Mouse (Mus musculus) hindbrain, embryonic 12.5 days (tissue): ENCODE data around the gene Ppp1r15a. TPM values are rescaled to one million over a fixed set of nuclear protein-coding genes. Genes with fewer than 3 reads are reported as not detected.
"Not testable (repeated sequence)": the region's sequence is repeated elsewhere in the genome, so short reads cannot be mapped to it uniquely, and the experiment has no call there.

Source experiments
- ATAC-seq: fragments of 200-750 bp; cut with Nextera tagmentation; 2 replicates; pipeline ENCODE4 v1.8.0; 2017; ENCODE audit warnings: moderate TSS enrichment; ENCODE audit not compliant: low FRiP score
- H3K27ac ChIP-seq: fragments of 300-500 bp; sonication (generic); 2 replicates; pipeline ENCODE4 v1.5.1; 2016; ENCODE audit warnings: mild to moderate bottlenecking
- H3K27me3 ChIP-seq: fragments of 300-500 bp; sonication (generic); 2 replicates; pipeline ENCODE4 v1.6.1; 2016; ENCODE audit warnings: mild to moderate bottlenecking
- H3K36me3 ChIP-seq: fragments of 300-500 bp; sonication (generic); 2 replicates; pipeline ENCODE4 v1.6.1; 2016; ENCODE audit warnings: mild to moderate bottlenecking
- H3K4me1 ChIP-seq: fragments of 300-500 bp; sonication (generic); 2 replicates; pipeline ENCODE4 v1.6.1; 2016
- H3K4me2 ChIP-seq: fragments of 300-500 bp; sonication (generic); replicated peaks from 2 replicates; pipeline ENCODE4 v1.6.1; 2016; ENCODE audit warnings: mild to moderate bottlenecking
- H3K4me3 ChIP-seq: fragments of 300-500 bp; sonication (generic); 2 replicates; pipeline ENCODE4 v1.5.1; 2016; ENCODE audit warnings: mild to moderate bottlenecking
- H3K9ac ChIP-seq: fragments of 300-500 bp; sonication (generic); 2 replicates; pipeline ENCODE4 v1.6.1; 2016; ENCODE audit warnings: mild to moderate bottlenecking, moderate library complexity
- H3K9me3 ChIP-seq: fragments of 300-500 bp; sonication (generic); replicated peaks from 2 replicates; pipeline ENCODE4 v1.6.1; 2016; ENCODE audit warnings: mild to moderate bottlenecking
- WGBS: fragments of 180-500 bp; shearing (Covaris S2); methylation state at CpG from one replicate; pipeline ENCODE4 v1.1.7; 2016; 5-methylcytosine and 5-hydroxymethylcytosine counted together
- polyA plus RNA-seq: library from polyadenylated mRNA; unstranded; fragments of >200 nt; fragmentation: Nextera tagmentation; extraction: Ambion mirVana; gene quantifications from 2 replicates; pipeline ENCODE4 v1.2.1, GENCODE M21; 2016

Ppp1r15a gene
- polyA plus RNA-seq, 1 experiment from 2014 or later: 16.7 TPM

GRCm38 (mm10) chr7:45523678-45524170, 2.3 kb downstream of the Ppp1r15a start:
- ATAC-seq: no peak
- Histone ChIP-seq H3K4me3 (0 out of 2 replicates have a peak overlapping the region, but pooled peaks have one; percentile 10), H3K9ac (no peak overlapping the region), H3K9me3 (no peaks in the 10 kb centered on the region), H3K4me2 (peak overlapping the region; percentile 0; the same call in 1 of the 2 replicates), H3K27me3 (no peaks in the 10 kb centered on the region), H3K4me1 (peaks cover 21% of the 10 kb centered on the region), H3K27ac (no peak overlapping the region), H3K36me3 (peaks cover 2% of the 10 kb centered on the region; the same call in 1 of the 2 replicates)
- WGBS: 85% methylated on average over 13 of the region's 13 CpGs

GRCm38 (mm10) chr7:45522957-45523676, 3.0 kb downstream of the Ppp1r15a start:
- H3K27me3 ChIP-seq: no peaks in the 10 kb centered on the region
- H3K4me1 ChIP-seq: peaks cover 21% of the 10 kb centered on the region
- ATAC-seq: no peak
- no peak overlapping the region for H3K27ac ChIP-seq
- 0 out of 2 replicates have a peak overlapping the region, but pooled peaks have one; percentile 10 for H3K4me3 ChIP-seq
- 0 out of 2 replicates have a peak overlapping the region, but pooled peaks have one; percentile 0 for H3K4me2 ChIP-seq
- 69% methylated on average over 18 of the region's 18 CpGs for WGBS
- H3K9me3 ChIP-seq: no peaks in the 10 kb centered on the region
- no peak overlapping the region for H3K9ac ChIP-seq
- peaks cover 2% of the 10 kb centered on the region; the same call in 1 of the 2 replicates for H3K36me3 ChIP-seq

GRCm38 (mm10) chr7:45522194-45522752, 3.8 kb downstream of the Ppp1r15a start:
- Histone ChIP-seq H3K4me1 (peaks cover 21% of the 10 kb centered on the region), H3K4me3 (peak overlapping the region; percentile 46), H3K27me3 (no peaks in the 10 kb centered on the region), H3K9me3 (no peaks in the 10 kb centered on the region), H3K4me2 (peak overlapping the region; percentile 56), H3K27ac (no peak overlapping the region), H3K9ac (no peak overlapping the region; the same call in 1 of the 2 replicates), H3K36me3 (peaks cover 2% of the 10 kb centered on the region; the same call in 1 of the 2 replicates)
- WGBS: 57% methylated on average over 16 of the region's 16 CpGs
- no peak for ATAC-seq

GRCm38 (mm10) chr7:45521728-45522184, 4.3 kb downstream of the Ppp1r15a start:
- no peaks in the 10 kb centered on the region for H3K9me3 ChIP-seq
- H3K4me2 ChIP-seq: peak overlapping the region; percentile 56
- peaks cover 2% of the 10 kb centered on the region; the same call in 1 of the 2 replicates for H3K36me3 ChIP-seq
- no peaks in the 10 kb centered on the region for H3K27me3 ChIP-seq
- peaks cover 21% of the 10 kb centered on the region for H3K4me1 ChIP-seq
- peak; percentile 60 for ATAC-seq
- peak overlapping the region; percentile 64 for H3K9ac ChIP-seq
- under 1% methylated on average over 28 of the region's 28 CpGs for WGBS
- peak overlapping the region; percentile 87 for H3K27ac ChIP-seq
- H3K4me3 ChIP-seq: peak overlapping the region; percentile 46

GRCm38 (mm10) chr7:45520605-45521004, 5.5 kb downstream of the Ppp1r15a start:
- ATAC-seq: no peak
- WGBS: 95% methylated on average over 7 of the region's 7 CpGs
- no peaks in the 10 kb centered on the region for H3K27me3 ChIP-seq
- H3K4me1 ChIP-seq: peaks cover 20% of the 10 kb centered on the region
- no peak overlapping the region for H3K4me2 ChIP-seq
- peaks cover 2% of the 10 kb centered on the region; the same call in 1 of the 2 replicates for H3K36me3 ChIP-seq
- H3K27ac ChIP-seq: no peak overlapping the region
- H3K4me3 ChIP-seq: no peak overlapping the region
- no peaks in the 10 kb centered on the region for H3K9me3 ChIP-seq
- no peak overlapping the region for H3K9ac ChIP-seq

- Histone ChIP-seq H3K4me1 (peaks cover 10% of the 10 kb centered on the region; the same call in 1 of the 2 replicates), H3K27ac (no peak overlapping the region), H3K36me3 (peaks cover 2% of the 10 kb centered on the region; the same call in 1 of the 2 replicates), H3K9ac (no peak overlapping the region), H3K4me3 (no peak overlapping the region), H3K9me3 (no peaks in the 10 kb centered on the region), H3K4me2 (no peak overlapping the region), H3K27me3 (no peaks in the 10 kb centered on the region)
- ATAC-seq: no peak
- 82% methylated on average over 8 of the region's 8 CpGs for WGBS
Observed at GRCm38 (mm10) chr7:45519345-45520120, 6.5 kb downstream of the Ppp1r15a start.

- Histone ChIP-seq H3K9ac (no peak overlapping the region), H3K36me3 (peaks cover 1% of the 10 kb centered on the region; the same call in 1 of the 2 replicates), H3K27ac (no peak overlapping the region), H3K4me2 (no peak overlapping the region), H3K4me3 (no peak overlapping the region), H3K27me3 (no peaks in the 10 kb centered on the region), H3K9me3 (no peaks in the 10 kb centered on the region), H3K4me1 (peaks cover 8% of the 10 kb centered on the region; the same call in 1 of the 2 replicates)
- no peak for ATAC-seq
- 91% methylated on average over 16 of the region's 16 CpGs for WGBS
Observed at GRCm38 (mm10) chr7:45518618-45519017, 7.5 kb downstream of the Ppp1r15a start.

- not testable (repeated sequence) for H3K4me3 ChIP-seq, H3K27ac ChIP-seq, H3K9ac ChIP-seq, H3K9me3 ChIP-seq, H3K27me3 ChIP-seq, H3K36me3 ChIP-seq, ATAC-seq, H3K4me2 ChIP-seq, H3K4me1 ChIP-seq
- WGBS: 72% methylated on average over 5 of the region's 5 CpGs
Observed at GRCm38 (mm10) chr7:45516846-45517245, 9.2 kb downstream of the Ppp1r15a start.

- 0 out of 2 replicates have a peak overlapping the region, but pooled peaks have one; percentile 3 for H3K4me2 ChIP-seq
Observed at GRCm38 (mm10) chr7:45515436-45515835, 10.6 kb downstream of the Ppp1r15a start.

GRCm38 (mm10) chr7:45514411-45514810, 11.7 kb downstream of the Ppp1r15a start:
- ATAC-seq: no peak
- H3K9me3 ChIP-seq: no peaks in the 10 kb centered on the region
- no peak overlapping the region for H3K27ac ChIP-seq
- no peak overlapping the region for H3K9ac ChIP-seq
- no peak overlapping the region for H3K4me3 ChIP-seq
- no peaks in the 10 kb centered on the region for H3K27me3 ChIP-seq
- H3K36me3 ChIP-seq: no peaks in the 10 kb centered on the region
- WGBS: 89% methylated on average over 7 of the region's 7 CpGs
- peaks cover 3% of the 10 kb centered on the region for H3K4me1 ChIP-seq
- no peak overlapping the region for H3K4me2 ChIP-seq

More at GRCm38 (mm10) chr7:45515436-45515835, 10.6 kb downstream of the Ppp1r15a start:
- Histone ChIP-seq H3K36me3 (no peaks in the 10 kb centered on the region), H3K9ac (no peak overlapping the region), H3K27ac (no peak overlapping the region), H3K4me1 (no peaks in the 10 kb centered on the region), H3K9me3 (no peaks in the 10 kb centered on the region), H3K27me3 (no peaks in the 10 kb centered on the region), H3K4me3 (0 out of 2 replicates have a peak overlapping the region, but pooled peaks have one; percentile 7)
- 32% methylated on average over 16 of the region's 16 CpGs for WGBS
- ATAC-seq: no peak

- H3K4me3 ChIP-seq: peak within 1 kb of the TSS; percentile 61
- peak within 1 kb of the TSS; percentile 80 for H3K9ac ChIP-seq
- peak; percentile 91 for ATAC-seq
- peak within 1 kb of the TSS; percentile 80 for H3K4me2 ChIP-seq
- WGBS: under 1% methylated on average over 44 of the region's 44 CpGs
- peaks cover 19% of the 10 kb centered on the region for H3K36me3 ChIP-seq
- no peaks in the 10 kb centered on the region for H3K9me3 ChIP-seq
- H3K4me1 ChIP-seq: peaks cover 13% of the 10 kb centered on the region
- peak within 1 kb of the TSS; percentile 80 for H3K27ac ChIP-seq
- no peaks in the 10 kb centered on the region for H3K27me3 ChIP-seq
Observed at GRCm38 (mm10) chr7:45509912-45510787, 15.9 kb downstream of the Ppp1r15a start, which contains the start of gene Nucb1. TSS of gene Nucb1 (minus strand) at chr7:45510406.
